Mouse (Mus musculus): ENCODE measurements around the gene Fkbp1a.

DNA sequence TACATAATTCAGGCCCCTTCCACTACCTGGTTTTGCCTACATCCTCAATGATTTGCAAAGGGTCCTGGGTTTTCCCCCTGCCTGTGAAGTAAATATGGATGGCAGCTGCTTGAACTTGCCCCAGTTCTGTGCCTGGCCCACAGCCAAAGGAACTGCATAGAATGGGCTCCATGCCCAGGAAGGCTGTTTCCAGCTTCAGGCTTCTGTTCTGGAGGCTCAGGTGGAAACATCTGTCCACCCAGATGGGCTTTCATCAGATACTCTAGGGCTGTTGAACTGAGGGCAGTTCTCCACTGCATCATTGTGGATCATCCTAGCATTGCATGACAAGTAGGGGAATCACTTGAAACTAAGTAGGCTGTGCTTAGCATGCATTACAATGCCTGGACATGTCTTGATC, 30.1 kb upstream of the Fkbp1a start:
- TF ChIP-seq CTCF (IDR thresholded peaks at IDR 0.05; ENCODE audit: borderline replicate concordance, insufficient read depth, low read depth, low read length) = no peak
- TF ChIP-seq POLR2A (IDR thresholded peaks at IDR 0.05; ENCODE audit: borderline replicate concordance, insufficient read depth, low read length) = no peak

Measured in cerebellum, adult 2 months (tissue).